Mouse (Mus musculus) MEL (cell line): Measurements from ENCODE around the gene Arhgap44. TPM values are rescaled to one million over a fixed set of nuclear protein-coding genes. Genes with fewer than 3 reads are reported as not detected.

Experiments
- DNase-seq: peaks from one replicate; pipeline ENCODE4 v3.0.0; 2011; ENCODE audit warnings: low read depth, low spot score
- H3K27ac ChIP-seq: 2 replicates; pipeline ENCODE4 v1.5.1; 2012; ENCODE audit warnings: low read depth, mild to moderate bottlenecking, control low read depth, low read length, moderate library complexity; ENCODE audit not compliant: control insufficient read depth
- H3K27me3 ChIP-seq, 2 experiments: fragments of 150-350 bp in 1 of 2; sonication (generic) in 1 of 2; 2 replicates each; pipeline ENCODE4 v1.6.1; 2012; ENCODE audit warnings: low read length in 2 of 2, mild to moderate bottlenecking in 2 of 2, improper control_type of control experiment in 1 of 2, moderate library complexity in 1 of 2; ENCODE audit not compliant: insufficient read depth in 2 of 2, control insufficient read depth in 1 of 2
- H3K36me3 ChIP-seq, 2 experiments: 2 replicates each; pipeline ENCODE4 v1.6.1; 2012 to 2014; ENCODE audit warnings: low read length in 2 of 2, improper control_type of control experiment in 1 of 2, inconsistent platforms in 1 of 2, mild to moderate bottlenecking in 1 of 2; ENCODE audit not compliant: insufficient read depth in 2 of 2, control insufficient read depth in 1 of 2
- H3K4me1 ChIP-seq, 2 experiments: fragments of 150-350 bp in 1 of 2; sonication (generic) in 1 of 2; 2 replicates each; pipeline ENCODE4 v1.6.1; 2012; ENCODE audit warnings: low read length in 2 of 2, improper control_type of control experiment in 1 of 2, mild to moderate bottlenecking in 1 of 2; ENCODE audit not compliant: insufficient read depth in 2 of 2, control insufficient read depth in 1 of 2
- H3K4me3 ChIP-seq, 2 experiments: fragments of 150-350 bp in 1 of 2; sonication (generic) in 1 of 2; 2 replicates each; pipeline ENCODE4 v1.5.1; 2012; ENCODE audit warnings: low read depth in 2 of 2, low read length in 2 of 2, mild to moderate bottlenecking in 2 of 2, moderate library complexity in 2 of 2, control low read depth in 1 of 2, improper control_type of control experiment in 1 of 2; ENCODE audit not compliant: control insufficient read depth in 1 of 2, insufficient read depth in 1 of 2
- H3K79me2 ChIP-seq: 2 replicates; pipeline ENCODE4 v1.6.1; 2012; ENCODE audit warnings: mild to moderate bottlenecking, low read length, moderate library complexity; ENCODE audit not compliant: control insufficient read depth, poor library complexity, insufficient read depth
- H3K9ac ChIP-seq: 2 replicates; pipeline ENCODE4 v1.6.1; 2012; ENCODE audit warnings: low read depth, mild to moderate bottlenecking, control low read depth, low read length, moderate library complexity; ENCODE audit not compliant: control insufficient read depth, poor library complexity, severe bottlenecking
- H3K9me3 ChIP-seq: fragments of 150-350 bp; sonication (generic); replicated peaks from 2 replicates; pipeline ENCODE4 v1.6.1; 2012; ENCODE audit warnings: mild to moderate bottlenecking, low read length, improper control_type of control experiment, moderate library complexity; ENCODE audit not compliant: insufficient read depth
- CHD2 ChIP-seq: IDR thresholded peaks from 2 replicates; pipeline ENCODE4 v1.6.1; 2011; ENCODE audit warnings: low read length, improper control_type of control experiment
- CTCF ChIP-seq, 3 experiments: IDR thresholded peaks in 2 of 3; conservative IDR thresholded peaks in 1 of 3; 2 replicates each; pipeline ENCODE4 v1.5.1; 2011 to 2012; ENCODE audit warnings: low read length in 3 of 3, low read depth in 2 of 3, mild to moderate bottlenecking in 2 of 3, improper control_type of control experiment in 1 of 3, inconsistent platforms in 1 of 3, mixed read lengths in 1 of 3, moderate library complexity in 1 of 3; ENCODE audit not compliant: control insufficient read depth in 1 of 3, insufficient read depth in 1 of 3, poor library complexity in 1 of 3, severe bottlenecking in 1 of 3
- EP300 ChIP-seq, 2 experiments: IDR thresholded peaks; 2 replicates each; pipeline ENCODE4 v1.6.1; 2011; ENCODE audit warnings: improper control_type of control experiment in 2 of 2, low read length in 2 of 2, low read depth in 1 of 2, mild to moderate bottlenecking in 1 of 2
- ETS1 ChIP-seq: IDR thresholded peaks from 2 replicates; pipeline ENCODE4 v1.6.1; 2012; ENCODE audit warnings: low read depth, mild to moderate bottlenecking, inconsistent platforms, low read length, improper control_type of control experiment, moderate library complexity
- GABPA ChIP-seq: IDR thresholded peaks from 2 replicates; pipeline ENCODE4 v1.6.1; 2012; ENCODE audit warnings: low read depth, mild to moderate bottlenecking, inconsistent platforms, low read length, improper control_type of control experiment, moderate library complexity
- GATA1 ChIP-seq: IDR thresholded peaks from 2 replicates; pipeline ENCODE4 v1.6.1; 2011; ENCODE audit warnings: low read depth, low read length, improper control_type of control experiment
- HCFC1 ChIP-seq: IDR thresholded peaks from 2 replicates; pipeline ENCODE4 v1.6.1; 2012; ENCODE audit warnings: low read depth, mild to moderate bottlenecking, inconsistent platforms, low read length, improper control_type of control experiment, moderate library complexity
- JUND ChIP-seq: IDR thresholded peaks from 2 replicates; pipeline ENCODE4 v1.6.1; 2011; ENCODE audit warnings: low read depth, mild to moderate bottlenecking, improper control_type of control experiment, low read length
- KAT2A ChIP-seq: conservative IDR thresholded peaks from 2 replicates; pipeline ENCODE4 v1.6.1; 2012; ENCODE audit warnings: low read depth, low read length, improper control_type of control experiment, inconsistent platforms
- MAZ ChIP-seq: IDR thresholded peaks from 2 replicates; pipeline ENCODE4 v1.6.1; 2012; ENCODE audit warnings: low read depth, mild to moderate bottlenecking, inconsistent platforms, low read length, improper control_type of control experiment
- MYB ChIP-seq: IDR thresholded peaks from 2 replicates; pipeline ENCODE4 v1.6.1; 2011; ENCODE audit warnings: mild to moderate bottlenecking, low read depth, low read length, improper control_type of control experiment
- NRF1 ChIP-seq: IDR thresholded peaks from 2 replicates; pipeline ENCODE4 v1.6.1; 2014; ENCODE audit warnings: low read depth, mild to moderate bottlenecking, inconsistent platforms, low read length, improper control_type of control experiment, moderate library complexity; ENCODE audit not compliant: poor library complexity, insufficient read depth, severe bottlenecking
- RAD21 ChIP-seq: IDR thresholded peaks from 2 replicates; pipeline ENCODE4 v1.6.1; 2011; ENCODE audit warnings: mild to moderate bottlenecking, low read depth, low read length, improper control_type of control experiment
- SIN3A ChIP-seq: IDR thresholded peaks from 2 replicates; pipeline ENCODE4 v1.6.1; 2012; ENCODE audit warnings: low read length, improper control_type of control experiment, inconsistent platforms
- SMC3 ChIP-seq: IDR thresholded peaks from 2 replicates; pipeline ENCODE4 v1.6.1; 2011; ENCODE audit warnings: low read depth, low read length, improper control_type of control experiment
- TAL1 ChIP-seq: IDR thresholded peaks from 2 replicates; pipeline ENCODE4 v1.6.1; 2012; ENCODE audit warnings: mild to moderate bottlenecking, inconsistent platforms, low read length, moderate library complexity, mixed read lengths
- TBP ChIP-seq: IDR thresholded peaks from 2 replicates; pipeline ENCODE4 v1.8.0; 2011; ENCODE audit warnings: low read depth, low read length, improper control_type of control experiment
- USF2 ChIP-seq, 2 experiments: IDR thresholded peaks; 2 replicates each; pipeline ENCODE4 v1.6.1; 2011 to 2012; ENCODE audit warnings: improper control_type of control experiment in 2 of 2, low read length in 2 of 2, borderline replicate concordance in 1 of 2, inconsistent platforms in 1 of 2, low read depth in 1 of 2, mild to moderate bottlenecking in 1 of 2; ENCODE audit not compliant: insufficient read depth in 1 of 2
- ZC3H11A ChIP-seq: IDR thresholded peaks from 2 replicates; pipeline ENCODE4 v1.6.1; 2012; ENCODE audit warnings: low read depth, mild to moderate bottlenecking, inconsistent platforms, low read length, improper control_type of control experiment
- polyA plus RNA-seq, 2 experiments: library from polyadenylated mRNA; stranded (reverse) in 1 of 2; unstranded in 1 of 2; fragments of >175 nt in 1 of 2; fragments of >200 nt in 1 of 2; gene quantifications; 2 replicates each; pipeline versions ENCODE4 v1.2.1 to v1.2.4; 2012; ENCODE audit warnings: low replicate concordance in 2 of 2, low read depth in 1 of 2; ENCODE audit not compliant: insufficient read length in 2 of 2, insufficient read depth in 1 of 2, missing spikeins in 1 of 2
- total RNA-seq: library from RNA; depleted of rRNA; stranded (reverse); fragments of 300-350 nt; gene quantifications from 2 replicates; pipeline ENCODE4 v1.2.3, GENCODE M21; 2012

Arhgap44 gene
- total and polyA plus RNA-seq, 3 experiments: 0.08 TPM; not detected in 2

GRCm38 (mm10) chr11:65203020-65203419 lies 40.3 kb upstream of the Arhgap44 start:
- no peak for TF ChIP-seq MAZ
- H3K36me3 ChIP-seq: no peaks in the 10 kb centered on the region
- H3K79me2 ChIP-seq: no peaks in the 10 kb centered on the region
- H3K4me3 ChIP-seq: no peak overlapping the region
- no peaks in the 10 kb centered on the region for H3K27me3 ChIP-seq
- no peak overlapping the region for H3K27ac ChIP-seq
- no peak overlapping the region for H3K9ac ChIP-seq
- no peak for DNase-seq
- no peaks in the 10 kb centered on the region for H3K4me1 ChIP-seq
- no peaks in the 10 kb centered on the region for H3K9me3 ChIP-seq

DNA sequence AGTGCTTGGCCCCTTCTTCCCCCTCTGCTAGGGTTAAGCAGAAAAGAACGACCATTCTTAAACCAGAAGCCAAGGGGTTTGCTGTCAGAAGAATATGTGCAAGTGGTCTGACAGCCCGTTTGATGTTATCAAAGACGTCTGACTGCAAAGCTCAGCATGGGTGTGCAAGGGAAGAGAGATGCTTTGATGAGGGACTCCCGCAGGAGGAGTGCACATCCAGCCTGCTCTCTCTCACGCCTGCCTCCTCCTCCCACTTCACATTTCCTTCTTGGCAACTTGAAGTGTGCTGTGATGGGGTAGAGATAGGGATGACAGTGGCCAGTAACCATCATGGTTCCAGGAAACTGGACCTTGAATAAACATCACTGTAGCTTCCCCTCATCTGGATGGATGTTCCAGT lies 39.5 kb upstream of the Arhgap44 start:
- TF ChIP-seq TBP: no peak
- TF ChIP-seq ZC3H11A: no peak
- TF ChIP-seq EP300 (IDR thresholded peaks at IDR 0.05; ENCODE audit: low read depth in 1 of 2, low read length in 2 of 2): no peak
- no peak for TF ChIP-seq RAD21
- Histone ChIP-seq H3K4me1 (no peaks in the 10 kb centered on the region), H3K27me3 (no peaks in the 10 kb centered on the region), H3K27ac (no peak overlapping the region), H3K36me3 (no peaks in the 10 kb centered on the region), H3K9ac (no peak overlapping the region), H3K9me3 (no peaks in the 10 kb centered on the region), H3K4me3 (no peak overlapping the region), H3K79me2 (no peaks in the 10 kb centered on the region)
- DNase-seq: no peak

DNA sequence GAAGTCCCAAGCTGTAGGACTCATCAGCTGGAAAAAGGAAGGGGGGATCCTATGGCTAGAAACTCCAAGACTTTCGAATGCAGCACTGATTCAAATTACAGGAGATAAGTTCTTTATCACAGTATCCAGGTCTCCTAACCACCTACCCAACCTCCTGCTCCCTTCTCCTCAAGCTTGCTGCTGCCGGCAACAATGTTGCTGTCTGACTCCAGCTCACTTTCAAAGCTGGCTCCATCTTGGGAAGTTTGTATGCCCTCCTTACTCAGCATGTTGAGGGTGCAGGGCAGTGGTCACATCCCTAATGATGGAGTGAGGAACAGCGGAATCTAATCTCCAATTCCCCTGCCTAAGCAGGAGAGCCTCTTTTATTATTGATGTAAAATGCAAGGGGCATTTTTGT lies 35.3 kb upstream of the Arhgap44 start:
- Histone ChIP-seq H3K4me1 (no peaks in the 10 kb centered on the region), H3K9ac (no peak overlapping the region), H3K36me3 (no peaks in the 10 kb centered on the region), H3K27ac (no peak overlapping the region), H3K27me3 (no peaks in the 10 kb centered on the region), H3K4me3 (no peak overlapping the region), H3K9me3 (no peaks in the 10 kb centered on the region), H3K79me2 (no peaks in the 10 kb centered on the region)
- TF ChIP-seq SIN3A: no peak
- no peak for TF ChIP-seq USF2 (IDR thresholded peaks at IDR 0.05; ENCODE audit: borderline replicate concordance in 1 of 2, insufficient read depth in 1 of 2, low read depth in 1 of 2, low read length in 2 of 2)
- no peak for TF ChIP-seq ZC3H11A
- no peak for DNase-seq

GRCm38 (mm10) chr11:65197280-65197679 lies 34.5 kb upstream of the Arhgap44 start:
- Histone ChIP-seq H3K27me3 (no peaks in the 10 kb centered on the region), H3K9me3 (no peaks in the 10 kb centered on the region), H3K9ac (no peak overlapping the region), H3K4me1 (no peaks in the 10 kb centered on the region), H3K4me3 (no peak overlapping the region), H3K36me3 (no peaks in the 10 kb centered on the region), H3K27ac (no peak overlapping the region), H3K79me2 (no peaks in the 10 kb centered on the region)
- no peak for TF ChIP-seq HCFC1
- TF ChIP-seq MYB: no peak
- TF ChIP-seq SMC3: peak; percentile 78
- TF ChIP-seq SIN3A: no peak
- TF ChIP-seq CHD2: no peak
- no peak for TF ChIP-seq KAT2A
- no peak for TF ChIP-seq GATA1
- TF ChIP-seq TAL1: no peak
- TF ChIP-seq ZC3H11A: peak; percentile 67
- no peak for TF ChIP-seq NRF1
- no peak for TF ChIP-seq ETS1
- peak; percentile 58 to 77 (median 70) for TF ChIP-seq CTCF (IDR thresholded peaks at IDR 0.05 in 2 of 3, conservative IDR thresholded peaks at IDR 0.05 in 1 of 3; ENCODE audit: control insufficient read depth in 1 of 3, insufficient read depth in 1 of 3, low read depth in 2 of 3, low read length in 3 of 3, poor library complexity in 1 of 3, severe bottlenecking in 1 of 3)
- TF ChIP-seq GABPA: no peak
- no peak for TF ChIP-seq JUND
- TF ChIP-seq RAD21: peak; percentile 77
- DNase-seq: peak; percentile 55
